Mouse (Mus musculus): Measurements from ENCODE around the gene H2afj.

Gene H2afj

GRCm38 (mm10) chr6:136804705-136805408 is 3.2 kb upstream of the H2afj start:
- in situ Hi-C loops (cut with MboI, MseI): loop anchor here (5.0 to 25.0 kb wide), 2 partner anchors 132 to 932 kb away; partner anchors contain the start of gene Strap

DNA sequence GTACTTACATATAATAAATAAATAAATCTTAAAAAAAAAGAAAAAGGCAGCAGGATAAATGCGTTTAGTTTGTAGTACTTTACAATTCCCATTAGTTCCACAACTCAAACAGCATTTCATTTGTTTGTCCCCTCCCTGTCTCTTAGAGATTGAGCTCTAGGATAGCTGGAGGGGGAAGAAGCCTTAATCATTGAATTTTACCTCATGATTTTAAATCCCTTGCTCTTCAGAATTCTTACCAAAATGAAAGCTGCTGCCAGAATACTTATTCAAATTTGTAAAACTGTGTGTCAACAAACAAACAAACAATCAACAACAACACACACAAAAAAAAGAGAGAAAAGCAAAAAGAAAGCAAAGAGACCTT is 2.7 kb upstream of the H2afj start:
- in situ Hi-C loops (cut with MboI, MseI): loop anchor here (5.0 to 25.0 kb wide), 2 partner anchors 132 to 932 kb away; partner anchors contain the start of gene Strap

- in situ Hi-C loops (cut with MboI, MseI): loop anchor here (5.0 to 25.0 kb wide), 2 partner anchors 130 to 930 kb away; partner anchors contain the start of gene Strap
Measured at GRCm38 (mm10) chr6:136806819-136807218, 1.2 kb upstream of the H2afj start.

DNA sequence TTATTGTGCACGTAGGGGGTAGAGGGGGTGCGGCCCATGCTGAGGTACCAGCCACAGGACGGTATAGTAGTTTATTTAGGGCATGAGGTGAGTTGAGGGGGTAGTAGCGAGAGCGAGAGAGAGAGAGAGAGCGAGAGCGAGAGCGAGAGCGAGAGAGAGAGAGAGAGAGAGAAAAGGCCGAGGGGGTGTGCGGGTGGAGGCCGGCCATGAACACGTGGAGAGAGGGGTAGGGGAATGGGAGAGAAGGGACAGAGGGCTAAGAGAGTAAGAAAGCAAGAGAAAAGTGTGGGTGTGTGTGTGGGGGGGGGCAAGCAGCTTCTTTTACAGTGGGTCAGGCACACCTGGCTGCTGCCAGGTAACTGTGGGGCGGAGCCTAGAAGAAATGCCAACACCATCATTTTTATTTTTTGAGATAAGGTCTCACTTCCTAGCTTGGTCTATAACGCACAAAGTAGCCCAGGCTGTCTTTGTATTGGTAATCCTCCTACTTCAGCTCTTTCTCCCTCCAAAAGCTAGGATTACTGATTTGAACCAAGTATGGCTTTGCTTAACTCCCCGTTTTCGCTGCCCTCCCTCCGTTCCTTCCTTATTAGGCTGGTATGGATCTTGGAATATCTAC is 540 bp upstream of the H2afj start:
- in situ Hi-C loops (cut with MboI, MseI): loop anchor here (5.0 to 25.0 kb wide), 2 partner anchors 130 to 930 kb away; partner anchors contain the start of gene Strap

DNA sequence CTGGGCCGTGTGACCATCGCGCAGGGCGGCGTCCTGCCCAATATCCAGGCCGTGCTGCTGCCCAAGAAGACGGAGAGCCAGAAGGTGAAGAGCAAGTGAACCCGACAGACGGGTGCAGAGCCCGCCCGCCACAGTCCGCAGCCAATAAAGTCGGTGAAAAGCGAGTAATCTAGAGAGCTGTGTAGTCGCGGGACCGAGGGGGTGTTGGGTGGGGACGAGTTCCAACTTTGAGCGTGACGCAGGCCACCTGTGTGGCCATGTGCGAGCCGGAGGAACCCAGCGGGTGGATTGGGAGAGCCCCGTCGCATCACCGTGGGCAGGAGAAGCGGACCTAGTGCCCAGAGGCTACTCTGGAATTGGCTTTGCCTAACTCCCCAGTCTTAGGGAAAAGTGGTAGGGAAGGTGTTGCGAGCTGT is 595 bp downstream of the H2afj start:
- in situ Hi-C loops (cut with MboI, MseI): loop anchor here (5.0 to 25.0 kb wide), 2 partner anchors 129 to 929 kb away; partner anchors contain the start of gene Strap

DNA sequence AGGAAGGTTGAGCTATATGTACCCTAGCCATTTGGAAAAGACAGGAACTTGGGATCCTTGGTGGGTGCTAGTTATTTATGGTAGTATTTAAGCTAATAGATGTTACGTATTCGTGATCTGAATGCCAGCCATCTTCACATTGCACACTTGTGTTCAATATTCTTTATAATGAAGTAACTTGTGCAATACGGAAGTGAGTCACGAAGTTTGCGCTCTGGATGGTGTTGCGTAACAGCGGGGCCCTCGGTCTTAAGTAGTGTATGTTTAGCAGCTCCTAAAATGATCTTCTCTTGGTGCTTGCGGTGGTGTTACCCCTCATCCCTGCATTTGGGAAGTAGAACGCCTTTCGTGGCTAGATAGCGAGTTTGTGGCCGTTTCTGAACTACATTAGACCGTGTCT is 1.0 kb downstream of the H2afj start:
- in situ Hi-C loops (cut with MboI, MseI): loop anchor here (5.0 to 25.0 kb wide), 2 partner anchors 128 to 928 kb away; partner anchors contain the start of gene Strap

GRCm38 (mm10) chr6:136809673-136810072 is 1.6 kb downstream of the H2afj start:
- in situ Hi-C loops (cut with MboI, MseI): loop anchor here (5.0 to 25.0 kb wide), 2 partner anchors 128 to 928 kb away; partner anchors contain the start of gene Strap

DNA sequence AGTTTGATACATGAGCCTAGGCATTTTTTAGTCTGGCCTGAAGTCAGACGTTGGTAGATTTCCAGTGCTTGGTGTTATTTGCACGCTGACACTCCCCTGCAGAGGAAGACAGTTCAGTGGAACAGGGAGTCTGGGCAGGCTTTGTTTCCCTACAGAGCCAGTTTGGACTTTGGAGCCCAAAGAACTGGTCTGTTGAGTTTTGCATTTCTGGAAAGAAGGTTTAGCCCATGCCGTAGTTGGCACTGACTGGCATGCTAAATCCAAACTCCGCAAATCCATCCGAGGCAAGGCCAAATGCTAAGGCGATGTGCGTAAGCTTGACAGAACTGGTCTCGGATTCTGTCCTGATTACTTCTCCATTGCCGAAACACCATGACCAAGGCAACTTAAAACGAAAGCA is 3.2 kb downstream of the H2afj start:
- in situ Hi-C loops (cut with MboI, MseI): loop anchor here (25.0 kb wide), 1 partner anchor 926 kb away; the partner anchor contains the start of gene Strap

GRCm38 (mm10) chr6:136813117-136813516 is 5.1 kb downstream of the H2afj start:
- in situ Hi-C loops (cut with MboI, MseI): loop anchor here (25.0 kb wide), 1 partner anchor 924 kb away; the partner anchor contains the start of gene Strap

DNA sequence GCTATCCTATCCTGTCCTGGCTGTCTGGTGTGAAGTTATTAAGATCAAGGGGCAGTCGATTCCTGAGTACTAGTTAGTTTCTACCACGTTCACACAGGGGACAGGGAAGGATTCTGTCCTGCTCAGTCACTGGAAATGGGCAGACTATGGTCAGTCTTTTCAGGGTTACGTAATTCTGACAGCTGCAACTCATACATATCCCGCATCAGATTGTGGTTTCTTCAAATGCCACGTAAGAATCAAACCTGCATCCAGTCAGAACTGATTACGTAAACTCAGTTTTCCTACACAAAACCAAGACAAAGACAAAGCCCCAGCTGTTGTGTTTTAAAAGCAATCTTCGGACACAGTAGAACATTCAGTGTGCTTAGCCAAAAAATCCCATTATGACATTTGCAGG is 7.3 kb downstream of the H2afj start:
- in situ Hi-C loops (cut with MboI, MseI): loop anchor here (25.0 kb wide), 1 partner anchor 922 kb away; the partner anchor contains the start of gene Strap

GRCm38 (mm10) chr6:136816826-136817225 is 8.8 kb downstream of the H2afj start:
- in situ Hi-C loops (cut with MboI, MseI): loop anchor here (25.0 kb wide), 1 partner anchor 920 kb away; the partner anchor contains the start of gene Strap

DNA sequence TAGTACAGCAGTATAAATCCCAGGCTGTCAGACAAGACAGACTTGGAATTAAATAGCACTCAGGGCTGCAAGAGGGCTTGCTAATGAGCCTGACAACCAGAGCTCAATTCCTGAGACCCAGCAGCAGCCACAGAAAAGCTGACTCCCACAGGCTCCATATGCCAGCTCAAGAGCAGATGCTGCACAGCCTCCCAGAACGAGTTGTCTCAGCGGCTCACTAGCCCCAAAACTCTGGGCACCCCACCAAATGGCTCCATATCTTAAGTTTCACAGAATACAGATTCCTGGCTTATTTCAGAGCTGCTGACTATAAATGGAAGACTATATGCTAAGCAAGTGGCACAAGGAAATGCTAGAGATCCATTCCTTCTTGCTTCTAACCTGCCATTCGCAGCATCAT is 9.5 kb downstream of the H2afj start:
- in situ Hi-C loops (cut with MboI, MseI): loop anchor here (25.0 kb wide), 1 partner anchor 920 kb away; the partner anchor contains the start of gene Strap

GRCm38 (mm10) chr6:136820381-136820780 is 12.3 kb downstream of the H2afj start:
- in situ Hi-C loops (cut with MboI, MseI): loop anchor here (25.0 kb wide), 1 partner anchor 917 kb away; the partner anchor contains the start of gene Strap

DNA sequence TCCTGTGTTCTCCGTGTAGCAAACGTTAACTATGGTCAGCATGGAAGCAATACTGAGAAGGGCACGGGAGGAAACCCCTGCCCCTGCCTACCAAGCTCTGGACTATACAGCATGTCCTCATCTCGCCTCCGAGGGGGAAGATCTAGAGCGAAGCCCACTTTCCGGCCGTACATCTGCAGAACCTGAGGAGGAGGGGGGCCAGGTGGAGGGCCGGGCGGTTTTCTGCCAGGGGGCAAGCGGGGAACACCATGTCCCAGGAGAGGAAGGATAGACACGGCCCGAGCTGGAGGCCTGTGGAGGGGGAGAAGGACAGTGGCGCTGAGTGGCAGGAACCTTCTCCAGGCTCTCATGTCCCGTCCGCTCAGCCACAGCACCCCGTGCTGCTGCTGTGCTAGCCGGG is 13.0 kb downstream of the H2afj start:
- in situ Hi-C loops (cut with MboI, MseI): loop anchor here (25.0 kb wide), 1 partner anchor 916 kb away; the partner anchor contains the start of gene Strap

GRCm38 (mm10) chr6:136824987-136825386 is 16.9 kb downstream of the H2afj start:
- in situ Hi-C loops (cut with MboI, MseI): loop anchor here (5.0 to 25.0 kb wide), 2 partner anchors 107 to 912 kb away; partner anchors contain the start of gene Strap

GRCm38 (mm10) chr6:136827116-136827515 is 19.1 kb downstream of the H2afj start:
- in situ Hi-C loops (cut with MboI, MseI): loop anchor here (5.0 kb wide), 1 partner anchor 105 kb away; no protein-coding TSS in a partner anchor

GRCm38 (mm10) chr6:136827516-136827880 is 19.5 kb downstream of the H2afj start, which contains the start of gene BC049715:
Gene BC049715, plus strand, starts transcription at chr6:136827626.
- in situ Hi-C loops (cut with MboI, MseI): loop anchor here (5.0 kb wide), 1 partner anchor 105 kb away; no protein-coding TSS in a partner anchor

- in situ Hi-C loops (cut with MboI, MseI): loop anchor here (5.0 kb wide), 1 partner anchor 104 kb away; no protein-coding TSS in a partner anchor
Measured at GRCm38 (mm10) chr6:136827881-136828561, 20.0 kb downstream of the H2afj start, which contains the start of gene Wbp11. Gene Wbp11, minus strand, starts transcription at chr6:136828233.

DNA sequence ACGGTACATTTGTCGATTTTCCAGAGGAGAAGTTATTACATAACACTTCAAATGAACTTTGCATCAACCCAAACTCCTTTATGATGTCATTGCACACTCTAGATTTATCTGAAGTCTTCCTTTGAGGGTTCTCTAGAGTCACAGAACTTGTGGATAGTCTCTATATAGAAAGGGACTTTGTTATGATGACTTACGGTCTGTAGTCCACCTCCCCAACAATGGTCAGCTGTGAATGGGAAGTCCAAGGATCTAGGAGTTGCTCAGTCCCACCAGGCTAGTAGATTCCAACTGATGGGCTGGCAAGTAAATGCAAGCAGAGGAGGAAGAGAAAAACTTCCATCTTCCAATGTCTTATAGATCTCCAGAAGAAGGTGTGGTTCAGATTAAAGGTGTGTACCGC is 20.6 kb downstream of the H2afj start:
- in situ Hi-C loops (cut with MboI, MseI): loop anchor here (5.0 kb wide), 1 partner anchor 104 kb away; no protein-coding TSS in a partner anchor

DNA sequence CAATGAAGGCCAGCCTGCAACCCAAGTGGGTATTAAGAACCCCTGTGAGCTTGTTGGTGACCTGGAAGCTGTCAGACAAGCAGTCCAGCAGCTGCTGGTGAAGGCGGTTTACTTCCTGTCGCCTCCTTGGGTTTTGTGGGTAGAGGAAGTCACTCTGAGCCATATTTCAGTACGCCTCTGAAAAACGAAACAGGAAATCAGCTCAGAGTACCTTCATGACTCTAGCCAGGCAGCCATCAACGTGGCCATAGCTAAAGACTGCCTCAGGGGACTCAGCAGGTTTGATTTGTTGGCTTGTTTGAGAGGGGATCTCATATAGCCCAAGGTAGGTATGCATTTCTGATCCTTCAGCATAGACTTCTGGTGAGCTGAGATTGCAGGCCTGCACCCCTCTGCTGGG is 23.7 kb downstream of the H2afj start:
- in situ Hi-C loops (cut with MboI, MseI): no loop called here

GRCm38 (mm10) chr6:136835352-136835751 is 27.3 kb downstream of the H2afj start, which contains the start of gene Smco3:
Gene Smco3, minus strand, starts transcription at chr6:136835452.
- in situ Hi-C loops (cut with MboI, MseI): no loop called here

All from regulatory T cell (primary cell).